Mouse (Mus musculus) kidney, adult 2 months (tissue): Measurements from ENCODE around the gene Tnrc6b.

Experiments used
- CTCF ChIP-seq: fragments of 200-500 bp; conservative IDR thresholded peaks from 2 replicates; pipeline ENCODE4 v1.5.1; 2011; ENCODE audit warnings: low read depth, mild to moderate bottlenecking, control low read depth, low read length, moderate library complexity, mixed read lengths; ENCODE audit not compliant: insufficient read depth, insufficient read length
- POLR2A ChIP-seq: fragments of 200-500 bp; IDR thresholded peaks from one replicate; pipeline ENCODE4 v1.6.1; 2011; ENCODE audit warnings: low read depth, low read length, control low read depth

GRCm38 (mm10) chr15:80874726-80875125, 163.6 kb downstream of the Tnrc6b start:
- TF ChIP-seq CTCF (no peak), POLR2A (no peak)
